Mouse (Mus musculus): Measurements from ENCODE around the gene Tm4sf5. TPM values are rescaled to one million over a fixed set of nuclear protein-coding genes. Genes with fewer than 3 reads are reported as not detected.
"Not testable (repeated sequence)": the region's sequence is repeated elsewhere in the genome, so short reads cannot be mapped to it uniquely, and the experiment has no call there.

Tm4sf5 gene
- polyA plus RNA-seq, 1 experiment from 2014 or later = 5.6 TPM

GRCm38 (mm10) chr11:70472716-70473115, 32.3 kb upstream of the Tm4sf5 start:
- peaks cover 3% of the 10 kb centered on the region; the same call in 1 of the 2 replicates for H3K4me1 ChIP-seq (ENCODE audit: control insufficient read depth, insufficient read depth, low read length)
- H3K27ac ChIP-seq (ENCODE audit: low read length) = no peak overlapping the region
- no peak overlapping the region for H3K4me3 ChIP-seq (ENCODE audit: low read length)
- H3K9ac ChIP-seq (ENCODE audit: low read length) = no peak overlapping the region
- H3K36me3 ChIP-seq (ENCODE audit: control insufficient read depth, insufficient read depth) = no peaks in the 10 kb centered on the region
- no peaks in the 10 kb centered on the region for H3K9me3 ChIP-seq (replicated peaks; ENCODE audit: control insufficient read depth, low read length)
- no peak for ATAC-seq (replicated peaks; ENCODE audit: extremely low read depth, insufficient read depth, low FRiP score)
- H3K4me2 ChIP-seq (ENCODE audit: low read depth, low read length) = no peak overlapping the region
- H3K27me3 ChIP-seq (ENCODE audit: control insufficient read depth, insufficient read depth, low read length) = no peaks in the 10 kb centered on the region

DNA sequence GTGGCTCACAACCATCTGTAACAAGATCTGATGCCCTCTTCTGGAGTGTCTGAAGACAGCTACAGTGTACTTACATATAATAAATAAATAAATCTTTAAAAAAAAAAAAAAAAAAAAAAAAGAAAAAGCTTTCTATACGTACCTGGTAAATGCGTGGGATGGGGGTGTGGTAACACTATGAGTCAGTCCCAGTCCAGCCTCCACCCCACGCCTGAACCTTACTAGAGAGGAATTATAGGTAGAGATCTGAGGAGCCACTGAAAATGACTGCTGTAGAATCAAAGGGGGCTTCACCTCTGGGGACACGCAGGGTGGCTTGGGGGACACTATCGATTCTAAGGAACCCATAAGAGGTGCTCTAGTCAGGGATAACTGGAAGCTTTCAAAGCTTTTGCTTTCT, 31.8 kb upstream of the Tm4sf5 start:
- H3K4me3 ChIP-seq (ENCODE audit: low read length); H3K27me3 ChIP-seq (ENCODE audit: control insufficient read depth, insufficient read depth, low read length); H3K9ac ChIP-seq (ENCODE audit: low read length); H3K4me2 ChIP-seq (ENCODE audit: low read depth, low read length); H3K9me3 ChIP-seq (replicated peaks; ENCODE audit: control insufficient read depth, low read length); H3K36me3 ChIP-seq (ENCODE audit: control insufficient read depth, insufficient read depth); H3K4me1 ChIP-seq (ENCODE audit: control insufficient read depth, insufficient read depth, low read length); ATAC-seq (replicated peaks; ENCODE audit: extremely low read depth, insufficient read depth, low FRiP score); H3K27ac ChIP-seq (ENCODE audit: low read length): not testable (repeated sequence)
- 89% methylated on average over 5 of the region's 5 CpGs for WGBS

DNA sequence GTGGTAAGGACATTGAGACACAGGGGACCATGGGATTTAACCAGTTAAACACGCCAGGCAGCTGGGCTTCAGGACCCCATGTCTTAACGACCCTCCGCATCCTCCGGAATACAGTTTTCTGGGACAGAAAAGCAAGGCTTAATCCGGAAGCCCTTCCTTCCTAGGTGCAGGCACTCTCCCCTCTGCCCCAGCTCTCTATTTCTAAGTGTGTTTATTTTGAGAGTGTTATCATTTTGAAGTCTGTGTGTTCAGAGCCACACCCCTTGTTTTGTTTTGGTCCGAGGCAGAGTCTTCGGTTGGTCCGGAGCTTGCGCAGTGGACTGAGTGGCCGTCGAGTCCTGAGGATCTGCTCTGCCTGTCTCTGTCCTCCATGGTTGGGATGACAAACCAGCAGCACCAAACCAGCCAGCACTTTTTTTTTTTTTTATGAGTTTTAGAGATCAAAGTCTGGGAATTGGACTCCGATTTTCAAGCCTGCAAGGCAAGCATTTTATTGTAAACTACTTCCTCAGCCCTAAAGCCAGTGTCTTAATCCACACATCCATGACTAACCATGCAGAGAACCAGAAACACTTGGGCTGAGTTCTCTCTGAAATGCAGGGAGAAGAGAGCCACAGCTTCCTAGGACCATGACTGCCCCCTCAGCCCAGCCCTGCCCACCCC, 30.0 kb upstream of the Tm4sf5 start:
- 59% methylated on average over 12 of the region's 12 CpGs for WGBS

GRCm38 (mm10) chr11:70485498-70485897, 19.5 kb upstream of the Tm4sf5 start:
- Histone ChIP-seq H3K27me3 (ENCODE audit: control insufficient read depth, insufficient read depth, low read length) (no peaks in the 10 kb centered on the region), H3K4me3 (ENCODE audit: low read length) (no peak overlapping the region), H3K36me3 (ENCODE audit: control insufficient read depth, insufficient read depth) (no peaks in the 10 kb centered on the region), H3K27ac (ENCODE audit: low read length) (no peak overlapping the region), H3K4me2 (ENCODE audit: low read depth, low read length) (no peak overlapping the region), H3K4me1 (ENCODE audit: control insufficient read depth, insufficient read depth, low read length) (no peaks in the 10 kb centered on the region), H3K9me3 (replicated peaks; ENCODE audit: control insufficient read depth, low read length) (no peaks in the 10 kb centered on the region), H3K9ac (ENCODE audit: low read length) (no peak overlapping the region)
- no peak for ATAC-seq (replicated peaks; ENCODE audit: extremely low read depth, insufficient read depth, low FRiP score)
- WGBS = 38% methylated on average over 2 of the region's 2 CpGs

More for the DNA sequence above, 30.0 kb upstream of the Tm4sf5 start:
- Histone ChIP-seq H3K36me3 (ENCODE audit: control insufficient read depth, insufficient read depth) (no peaks in the 10 kb centered on the region), H3K4me1 (ENCODE audit: control insufficient read depth, insufficient read depth, low read length) (peaks cover 2% of the 10 kb centered on the region; the same call in 1 of the 2 replicates), H3K27me3 (ENCODE audit: control insufficient read depth, insufficient read depth, low read length) (no peaks in the 10 kb centered on the region), H3K9ac (ENCODE audit: low read length) (no peak overlapping the region), H3K9me3 (replicated peaks; ENCODE audit: control insufficient read depth, low read length) (no peaks in the 10 kb centered on the region), H3K4me2 (ENCODE audit: low read depth, low read length) (no peak overlapping the region), H3K4me3 (ENCODE audit: low read length) (no peak overlapping the region), H3K27ac (ENCODE audit: low read length) (no peak overlapping the region)
- ATAC-seq (replicated peaks; ENCODE audit: extremely low read depth, insufficient read depth, low FRiP score) = no peak

DNA sequence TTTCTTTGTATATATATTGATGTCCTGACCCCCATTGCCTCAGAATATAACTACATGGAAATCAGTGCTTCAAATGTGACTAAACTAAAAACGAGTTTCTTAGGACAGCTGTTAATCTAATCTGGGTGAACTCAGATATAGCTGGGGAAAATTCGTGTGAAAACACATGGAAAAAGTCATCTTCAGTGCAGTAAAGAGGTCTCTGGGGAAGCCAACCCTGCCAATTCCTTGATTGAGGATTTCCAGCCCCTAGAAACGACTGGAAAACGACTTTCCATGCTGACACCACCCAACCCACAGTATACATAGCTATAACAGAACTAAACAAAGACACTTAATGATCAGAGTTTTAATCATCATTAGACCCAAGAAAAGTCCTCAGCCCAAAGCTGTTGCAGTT, 17.2 kb upstream of the Tm4sf5 start:
- Histone ChIP-seq H3K36me3 (ENCODE audit: control insufficient read depth, insufficient read depth) (no peaks in the 10 kb centered on the region), H3K4me3 (ENCODE audit: low read length) (no peak overlapping the region), H3K4me1 (ENCODE audit: control insufficient read depth, insufficient read depth, low read length) (no peaks in the 10 kb centered on the region), H3K9me3 (replicated peaks; ENCODE audit: control insufficient read depth, low read length) (no peaks in the 10 kb centered on the region; the same call in 1 of the 2 replicates), H3K27me3 (ENCODE audit: control insufficient read depth, insufficient read depth, low read length) (no peaks in the 10 kb centered on the region), H3K9ac (ENCODE audit: low read length) (no peak overlapping the region), H3K27ac (ENCODE audit: low read length) (no peak overlapping the region), H3K4me2 (ENCODE audit: low read depth, low read length) (no peak overlapping the region)
- no peak for ATAC-seq (replicated peaks; ENCODE audit: extremely low read depth, insufficient read depth, low FRiP score)
- WGBS = 24% methylated on average over 4 of the region's 4 CpGs

DNA sequence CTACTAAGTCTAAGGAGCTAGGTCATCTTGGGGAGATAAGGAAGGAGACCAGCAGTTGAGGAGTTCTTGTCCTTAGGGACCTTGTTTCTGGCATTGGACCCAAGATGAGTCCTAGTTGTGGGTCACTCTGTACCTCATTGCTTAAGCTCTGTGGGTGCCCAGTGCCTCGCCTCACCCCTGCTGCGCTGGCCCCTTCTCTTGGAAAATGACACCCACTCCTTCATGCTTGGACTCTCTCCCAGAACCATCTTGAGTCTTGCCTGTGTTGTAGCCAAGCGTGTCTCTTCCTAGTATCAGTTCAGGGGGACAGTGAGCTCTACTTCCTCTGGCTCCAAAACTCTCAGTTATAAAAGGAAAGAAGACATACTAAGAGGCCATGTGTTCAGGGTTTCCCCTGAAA, 15.9 kb upstream of the Tm4sf5 start:
- Histone ChIP-seq H3K27me3 (ENCODE audit: control insufficient read depth, insufficient read depth, low read length) (no peaks in the 10 kb centered on the region), H3K27ac (ENCODE audit: low read length) (no peak overlapping the region), H3K9me3 (replicated peaks; ENCODE audit: control insufficient read depth, low read length) (no peaks in the 10 kb centered on the region; the same call in 1 of the 2 replicates), H3K4me1 (ENCODE audit: control insufficient read depth, insufficient read depth, low read length) (no peaks in the 10 kb centered on the region), H3K4me2 (ENCODE audit: low read depth, low read length) (no peak overlapping the region), H3K4me3 (ENCODE audit: low read length) (no peak overlapping the region), H3K9ac (ENCODE audit: low read length) (no peak overlapping the region), H3K36me3 (ENCODE audit: control insufficient read depth, insufficient read depth) (no peaks in the 10 kb centered on the region)
- ATAC-seq (replicated peaks; ENCODE audit: extremely low read depth, insufficient read depth, low FRiP score) = no peak
- 77% methylated on average over 3 of the region's 3 CpGs for WGBS

DNA sequence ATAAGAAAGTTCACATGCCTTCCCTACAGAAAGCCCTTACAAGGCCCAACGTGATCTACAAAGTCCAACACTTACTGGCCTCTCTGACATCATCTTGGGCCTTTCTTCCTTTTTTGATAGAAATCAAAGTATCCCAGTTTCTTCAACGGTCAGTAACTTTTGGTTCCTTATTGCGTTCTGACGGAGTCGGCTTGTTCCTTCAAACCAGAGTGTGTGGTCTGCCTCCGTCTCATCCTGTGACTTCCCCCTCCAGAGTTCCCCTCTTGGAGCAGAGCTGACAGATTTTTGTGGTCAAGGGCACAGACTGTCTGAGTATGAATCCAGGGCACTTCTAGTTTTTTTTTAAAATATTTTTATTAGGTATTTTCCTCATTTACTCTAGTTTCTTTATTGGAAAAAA, 15.4 kb upstream of the Tm4sf5 start:
- Histone ChIP-seq H3K27ac (ENCODE audit: low read length) (no peak overlapping the region), H3K9me3 (replicated peaks; ENCODE audit: control insufficient read depth, low read length) (no peaks in the 10 kb centered on the region; the same call in 1 of the 2 replicates), H3K9ac (ENCODE audit: low read length) (no peak overlapping the region), H3K4me1 (ENCODE audit: control insufficient read depth, insufficient read depth, low read length) (no peaks in the 10 kb centered on the region), H3K4me3 (ENCODE audit: low read length) (no peak overlapping the region), H3K4me2 (ENCODE audit: low read depth, low read length) (no peak overlapping the region), H3K36me3 (ENCODE audit: control insufficient read depth, insufficient read depth) (no peaks in the 10 kb centered on the region), H3K27me3 (ENCODE audit: control insufficient read depth, insufficient read depth, low read length) (no peaks in the 10 kb centered on the region)
- ATAC-seq (replicated peaks; ENCODE audit: extremely low read depth, insufficient read depth, low FRiP score) = no peak
- WGBS = 78% methylated on average over 6 of the region's 6 CpGs

GRCm38 (mm10) chr11:70499566-70500475, 5.2 kb upstream of the Tm4sf5 start:
- no peak overlapping the region for H3K9ac ChIP-seq (ENCODE audit: low read length)
- H3K4me3 ChIP-seq (ENCODE audit: low read length) = no peak overlapping the region
- H3K4me1 ChIP-seq (ENCODE audit: control insufficient read depth, insufficient read depth, low read length) = no peaks in the 10 kb centered on the region
- WGBS = 64% methylated on average over 14 of the region's 14 CpGs
- no peaks in the 10 kb centered on the region for H3K27me3 ChIP-seq (ENCODE audit: control insufficient read depth, insufficient read depth, low read length)
- H3K27ac ChIP-seq (ENCODE audit: low read length) = no peak overlapping the region
- no peaks in the 10 kb centered on the region for H3K36me3 ChIP-seq (ENCODE audit: control insufficient read depth, insufficient read depth)
- no peak overlapping the region for H3K4me2 ChIP-seq (ENCODE audit: low read depth, low read length)
- ATAC-seq (replicated peaks; ENCODE audit: extremely low read depth, insufficient read depth, low FRiP score) = no peak
- H3K9me3 ChIP-seq (replicated peaks; ENCODE audit: control insufficient read depth, low read length) = no peaks in the 10 kb centered on the region

GRCm38 (mm10) chr11:70500476-70500812, 4.6 kb upstream of the Tm4sf5 start:
- H3K4me1 ChIP-seq (ENCODE audit: control insufficient read depth, insufficient read depth, low read length) = no peaks in the 10 kb centered on the region
- no peaks in the 10 kb centered on the region for H3K27me3 ChIP-seq (ENCODE audit: control insufficient read depth, insufficient read depth, low read length)
- no peak for ATAC-seq (replicated peaks; ENCODE audit: extremely low read depth, insufficient read depth, low FRiP score)
- 71% methylated on average over 1 of the region's 1 CpGs for WGBS
- H3K4me3 ChIP-seq (ENCODE audit: low read length) = no peak overlapping the region
- no peak overlapping the region for H3K9ac ChIP-seq (ENCODE audit: low read length)
- H3K36me3 ChIP-seq (ENCODE audit: control insufficient read depth, insufficient read depth) = no peaks in the 10 kb centered on the region
- H3K27ac ChIP-seq (ENCODE audit: low read length) = no peak overlapping the region
- no peak overlapping the region for H3K4me2 ChIP-seq (ENCODE audit: low read depth, low read length)
- no peaks in the 10 kb centered on the region for H3K9me3 ChIP-seq (replicated peaks; ENCODE audit: control insufficient read depth, low read length)
